ENCODE assay signal across 13 mouse cellular contexts in genomic region chr1:168284566-168285141, GRCm38 (mm10).
DNase-seq lines count a peak whose midpoint lies in the region; ATAC-seq and TF ChIP-seq lines count a peak whose summit lies in the region.
"Had no signal": no experiment of that assay in that cellular context is flagged by ENCODE, and none has a peak within 500 bp of the region (broad histone marks: within the 10 kb centered on the region; RNA-seq: fewer than 3 reads in every experiment).

No protein-coding gene starts in this region.

- no peaks in the 10 kb centered on the region for H3K36me3 ChIP-seq in lung, embryonic 15.5 days
- no peaks in the 10 kb centered on the region for H3K36me3 ChIP-seq in forebrain, embryonic 11.5 days (ENCODE audit: control insufficient read depth, insufficient read depth, low read length)
- no peaks in the 10 kb centered on the region for H3K36me3 ChIP-seq in limb, embryonic 11.5 days (ENCODE audit: control insufficient read depth, insufficient read depth, low read length)
- H3K36me3 ChIP-seq in stomach, embryonic 15.5 days = no peaks in the 10 kb centered on the region

- no peak for TF ChIP-seq CTCF in lung, adult 2 months (IDR thresholded peaks at IDR 0.05; ENCODE audit: insufficient read depth, low read length)

- no peak overlapping the region for H3K4me2 ChIP-seq in lung, embryonic 15.5 days
- no peak overlapping the region for H3K4me2 ChIP-seq in forebrain, embryonic 11.5 days (ENCODE audit: low read depth, low read length, severe bottlenecking)
- H3K4me2 ChIP-seq in limb, embryonic 11.5 days (ENCODE audit: low read depth, severe bottlenecking) = no peak overlapping the region
- H3K4me2 ChIP-seq in stomach, embryonic 15.5 days = no peak overlapping the region
- H3K4me2 ChIP-seq: embryonic facial prominence, embryonic 13.5 days had no signal

- no peak for TF ChIP-seq POLR2A in lung, adult 2 months (IDR thresholded peaks at IDR 0.05; ENCODE audit: borderline replicate concordance, extremely low read depth, low read depth, low read length)

- no peak for ATAC-seq in lung, embryonic 15.5 days (ENCODE audit: borderline replicate concordance, extremely low read depth, low FRiP score, low TSS enrichment)
- no peak for ATAC-seq in forebrain, embryonic 11.5 days (replicated peaks; ENCODE audit: low FRiP score)
- ATAC-seq in limb, embryonic 11.5 days (ENCODE audit: insufficient number of reproducible peaks, low FRiP score, low TSS enrichment, low read depth) = no peak
- no peak for ATAC-seq in stomach, embryonic 15.5 days (ENCODE audit: insufficient read depth, low FRiP score, low read depth)

- H3K9ac ChIP-seq in lung, embryonic 15.5 days = no peak overlapping the region
- H3K9ac ChIP-seq in forebrain, embryonic 11.5 days (ENCODE audit: low read length) = no peak overlapping the region
- no peak overlapping the region for H3K9ac ChIP-seq in limb, embryonic 11.5 days (ENCODE audit: low read length)
- H3K9ac ChIP-seq in stomach, embryonic 15.5 days = no peak overlapping the region
- H3K9ac ChIP-seq: embryonic facial prominence, embryonic 13.5 days had no signal

- H3K27ac ChIP-seq in lung, embryonic 15.5 days = peak overlapping the region; percentile 57
- peak overlapping the region; percentile 25; the same call in 1 of the 2 replicates for H3K27ac ChIP-seq in forebrain, embryonic 11.5 days (ENCODE audit: low read depth, low read length)
- no peak overlapping the region for H3K27ac ChIP-seq in limb, embryonic 11.5 days (replicated peaks; ENCODE audit: low read depth, low read length)
- H3K27ac ChIP-seq in stomach, embryonic 15.5 days = peak overlapping the region; percentile 41; the same call in 1 of the 2 replicates
- H3K27ac ChIP-seq: embryonic facial prominence, embryonic 13.5 days; left cerebral cortex, adult 2 months had no signal

- no peaks in the 10 kb centered on the region for H3K27me3 ChIP-seq in lung, embryonic 15.5 days
- no peaks in the 10 kb centered on the region for H3K27me3 ChIP-seq in forebrain, embryonic 11.5 days (ENCODE audit: control insufficient read depth, insufficient read depth, low read length)
- H3K27me3 ChIP-seq in limb, embryonic 11.5 days (ENCODE audit: control insufficient read depth, insufficient read depth, low read length) = no peaks in the 10 kb centered on the region
- H3K27me3 ChIP-seq in stomach, embryonic 15.5 days (replicated peaks) = no peaks in the 10 kb centered on the region
- H3K27me3 ChIP-seq: embryonic facial prominence, embryonic 13.5 days had no signal

- peaks cover 51% of the 10 kb centered on the region for H3K4me1 ChIP-seq in lung, embryonic 15.5 days
- H3K4me1 ChIP-seq in lung, adult 2 months (ENCODE audit: control insufficient read depth, insufficient read depth, low read length) = peaks cover 32% of the 10 kb centered on the region
- peaks cover 43% of the 10 kb centered on the region for H3K4me1 ChIP-seq in forebrain, embryonic 11.5 days (replicated peaks; ENCODE audit: control insufficient read depth, insufficient read depth, low read length)
- H3K4me1 ChIP-seq in limb, embryonic 11.5 days (ENCODE audit: control insufficient read depth, insufficient read depth, low read length) = peaks cover 26% of the 10 kb centered on the region
- H3K4me1 ChIP-seq in stomach, embryonic 15.5 days = peaks cover 31% of the 10 kb centered on the region

- no peak for DNase-seq in lung, adult 2 months
- DNase-seq in forebrain, embryonic 11.5 days (ENCODE audit: low spot score) = no peak
- DNase-seq in limb, embryonic 11.5 days (ENCODE audit: low spot score) = peak; percentile 40
- no peak for DNase-seq in frontal cortex, postnatal 25 days (ENCODE audit: low spot score in 2 of 2)
- no peak for DNase-seq in layer of hippocampus, adult 8-10 months (ENCODE audit: low spot score in 2 of 2)
- DNase-seq in urinary bladder, postnatal 25 days (ENCODE audit: low spot score) = no peak
- DNase-seq: gastrocnemius, postnatal 10 days; lung, postnatal 4 days; thymus, postnatal 25 days had no signal

- no peaks in the 10 kb centered on the region for H3K9me3 ChIP-seq in lung, embryonic 15.5 days
- no peaks in the 10 kb centered on the region for H3K9me3 ChIP-seq in forebrain, embryonic 11.5 days (ENCODE audit: control insufficient read depth, low read length)
- no peaks in the 10 kb centered on the region for H3K9me3 ChIP-seq in limb, embryonic 11.5 days (ENCODE audit: control insufficient read depth, low read length)
- no peaks in the 10 kb centered on the region for H3K9me3 ChIP-seq in stomach, embryonic 15.5 days
- H3K9me3 ChIP-seq: embryonic facial prominence, embryonic 13.5 days had no signal

- WGBS in lung, embryonic 15.5 days = 29% methylated on average over 9 of the region's 9 CpGs
- WGBS in lung, adult 2 months = 44% methylated on average over 9 of the region's 9 CpGs
- WGBS in forebrain, embryonic 11.5 days = 17% methylated on average over 9 of the region's 9 CpGs
- WGBS in limb, embryonic 11.5 days = 55% methylated on average over 9 of the region's 9 CpGs
- WGBS in stomach, embryonic 15.5 days = 34% methylated on average over 9 of the region's 9 CpGs

- no peak overlapping the region for H3K4me3 ChIP-seq in lung, embryonic 15.5 days
- no peak overlapping the region for H3K4me3 ChIP-seq in lung, adult 2 months (replicated peaks; ENCODE audit: extremely low read depth, low read depth, low read length)
- H3K4me3 ChIP-seq in forebrain, embryonic 11.5 days (ENCODE audit: low read depth, low read length) = no peak overlapping the region
- H3K4me3 ChIP-seq in limb, embryonic 11.5 days (ENCODE audit: low read depth, low read length) = no peak overlapping the region
- no peak overlapping the region for H3K4me3 ChIP-seq in stomach, embryonic 15.5 days (replicated peaks)
- H3K4me3 ChIP-seq: embryonic facial prominence, embryonic 13.5 days; left cerebral cortex, adult 2 months had no signal
